In the genomic region with DNA sequence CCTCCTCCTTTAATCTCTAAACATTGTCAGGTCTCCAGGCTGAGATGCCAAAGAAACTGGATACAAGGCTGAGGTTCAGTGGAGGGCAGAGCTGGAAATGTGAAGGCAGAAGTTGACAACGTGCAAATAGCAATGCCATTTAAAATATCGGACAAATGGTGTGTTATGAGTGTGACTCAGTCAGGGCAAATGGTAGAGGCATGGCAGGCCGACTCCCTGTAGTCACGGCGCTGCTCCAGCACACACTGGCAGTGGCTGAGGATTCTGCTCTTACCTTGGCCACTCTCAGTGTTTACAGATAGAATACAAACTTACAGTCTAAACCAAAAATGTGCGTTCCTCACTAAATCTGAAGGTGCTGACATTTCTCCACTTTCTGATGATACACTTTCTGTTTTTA, we compare ENCODE assay signal across 21 mouse cellular contexts.
DNase-seq lines count a peak whose midpoint lies in the region; ATAC-seq lines count a peak whose summit lies in the region.
"Had no signal": no experiment of that assay in that cellular context is flagged by ENCODE, and none has a peak within 500 bp of the region (broad histone marks: within the 10 kb centered on the region; RNA-seq: fewer than 3 reads in every experiment).

No protein-coding gene starts in this region.

- H3K9me3 ChIP-seq in heart, embryonic 13.5 days: no peaks in the 10 kb centered on the region
- H3K9me3 ChIP-seq in heart, embryonic 11.5 days (replicated peaks; ENCODE audit: control insufficient read depth, low read length): no peaks in the 10 kb centered on the region
- H3K9me3 ChIP-seq: embryonic facial prominence, embryonic 13.5 days; limb, embryonic 13.5 days; liver, embryonic 13.5 days; lung, embryonic 15.5 days; midbrain, embryonic 12.5 days; neural tube, embryonic 12.5 days had no signal

- DNase-seq in adrenal gland, postnatal 36 days: peak; percentile 26 to 49
- no peak for DNase-seq in adrenal gland, postnatal 25 days
- DNase-seq in cerebellum, adult 11-12 months: peak; percentile 34
- peak; percentile 42 to 58 for DNase-seq in cerebellum, postnatal 36 days
- no peak for DNase-seq in ovary, postnatal 10 days (ENCODE audit: low spot score)
- DNase-seq: liver, embryonic 13.5 days; right cerebral cortex, adult 18-20 months; thymus, postnatal 14 days had no signal

- no peak overlapping the region for H3K4me2 ChIP-seq in heart, embryonic 13.5 days
- H3K4me2 ChIP-seq in heart, embryonic 11.5 days: no peak overlapping the region
- H3K4me2 ChIP-seq: embryonic facial prominence, embryonic 13.5 days; limb, embryonic 13.5 days; liver, embryonic 13.5 days; lung, embryonic 15.5 days; midbrain, embryonic 12.5 days; neural tube, embryonic 12.5 days had no signal

- H3K27me3 ChIP-seq in heart, embryonic 13.5 days (replicated peaks): no peaks in the 10 kb centered on the region
- no peaks in the 10 kb centered on the region for H3K27me3 ChIP-seq in heart, embryonic 11.5 days (ENCODE audit: control insufficient read depth, insufficient read depth, low read length)
- H3K27me3 ChIP-seq: embryonic facial prominence, embryonic 13.5 days; limb, embryonic 13.5 days; liver, embryonic 13.5 days; lung, embryonic 15.5 days; midbrain, embryonic 12.5 days; neural tube, embryonic 12.5 days had no signal

- no peak overlapping the region for H3K9ac ChIP-seq in heart, embryonic 13.5 days
- no peak overlapping the region for H3K9ac ChIP-seq in heart, embryonic 11.5 days (ENCODE audit: low read depth, low read length)
- H3K9ac ChIP-seq: embryonic facial prominence, embryonic 13.5 days; limb, embryonic 13.5 days; liver, embryonic 13.5 days; lung, embryonic 15.5 days; midbrain, embryonic 12.5 days; neural tube, embryonic 12.5 days had no signal

- H3K4me1 ChIP-seq in heart, embryonic 13.5 days: peaks cover 66% of the 10 kb centered on the region
- H3K4me1 ChIP-seq in heart, embryonic 11.5 days (ENCODE audit: control insufficient read depth, insufficient read depth, low read length): peaks cover 23% of the 10 kb centered on the region
- H3K4me1 ChIP-seq: liver, embryonic 13.5 days; neural tube, embryonic 12.5 days had no signal

- H3K27ac ChIP-seq in heart, embryonic 13.5 days (replicated peaks): peak overlapping the region; percentile 53; the same call in 1 of the 2 replicates
- H3K27ac ChIP-seq in heart, embryonic 11.5 days (ENCODE audit: low read depth, low read length): no peak overlapping the region
- H3K27ac ChIP-seq: embryonic facial prominence, embryonic 13.5 days; hindbrain, postnatal 0 days; limb, embryonic 13.5 days; liver, embryonic 13.5 days; lung, embryonic 15.5 days; midbrain, embryonic 12.5 days; neural tube, embryonic 12.5 days had no signal

- ATAC-seq in heart, embryonic 13.5 days (ENCODE audit: extremely low read depth, insufficient number of reproducible peaks, low FRiP score, low TSS enrichment): no peak
- ATAC-seq in heart, embryonic 11.5 days (replicated peaks; ENCODE audit: insufficient number of reproducible peaks, low FRiP score, low TSS enrichment): no peak
- ATAC-seq: activated CD4-positive, CD25-positive, alpha-beta regulatory T cell, adult 4 months; CD4-positive, CD25-positive, alpha-beta regulatory T cell, adult 4 months; forebrain, embryonic 14.5 days; hindbrain, postnatal 0 days; intestine, postnatal 0 days had no signal

- peaks cover 4% of the 10 kb centered on the region for H3K36me3 ChIP-seq in heart, embryonic 13.5 days
- no peaks in the 10 kb centered on the region for H3K36me3 ChIP-seq in heart, embryonic 11.5 days (ENCODE audit: control insufficient read depth, insufficient read depth, low read length)
- H3K36me3 ChIP-seq: embryonic facial prominence, embryonic 13.5 days; G1E; limb, embryonic 13.5 days; liver, embryonic 13.5 days; lung, embryonic 15.5 days; midbrain, embryonic 12.5 days; neural tube, embryonic 12.5 days had no signal

- WGBS in heart, embryonic 13.5 days: 66% methylated on average over 6 of the region's 6 CpGs
- WGBS in heart, embryonic 11.5 days (ENCODE audit: insufficient replicate concordance): 74% methylated on average over 6 of the region's 6 CpGs

- no peak overlapping the region for H3K4me3 ChIP-seq in heart, embryonic 13.5 days
- no peak overlapping the region for H3K4me3 ChIP-seq in heart, embryonic 11.5 days (ENCODE audit: low read depth, low read length)
- H3K4me3 ChIP-seq: embryonic facial prominence, embryonic 13.5 days; limb, embryonic 13.5 days; liver, embryonic 13.5 days; lung, embryonic 15.5 days; midbrain, embryonic 12.5 days; neural tube, embryonic 12.5 days had no signal

Comparison
In these comparisons a context has a peak if more than half of its experiments do, and no peak if none do; other contexts are left out.
1. DNase-seq: peak in adrenal gland, postnatal 36 days (2 of 2), cerebellum, adult 11-12 months (single experiment) and cerebellum, postnatal 36 days (2 of 2); none in adrenal gland, postnatal 25 days (single experiment) and ovary, postnatal 10 days (single experiment).